Mouse (Mus musculus): ENCODE results near the gene Diaph2.

DNA sequence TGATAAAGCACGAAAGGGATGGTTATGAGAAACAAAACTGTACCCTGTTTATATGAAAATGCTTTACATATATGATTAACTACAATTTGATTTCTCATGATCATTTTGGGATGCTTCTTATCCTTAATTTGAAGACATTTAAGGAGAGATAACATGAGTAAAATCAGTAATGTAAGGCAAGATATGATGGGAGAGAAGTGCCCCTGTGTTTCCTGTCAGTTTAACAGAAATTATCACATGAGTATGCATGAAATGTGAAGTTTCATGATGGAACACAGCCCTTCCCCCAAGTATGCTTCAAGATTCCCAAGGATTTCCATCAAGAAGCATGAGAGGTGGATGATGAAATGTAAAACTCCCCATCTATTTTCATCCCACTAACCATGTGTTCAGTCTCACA lies 485.6 kb downstream of the Diaph2 start:
- TF ChIP-seq POLR2A (IDR thresholded peaks at IDR 0.05; ENCODE audit: insufficient read depth, low read depth, low read length) = no peak
- no peak for TF ChIP-seq CTCF (IDR thresholded peaks at IDR 0.05; ENCODE audit: insufficient read depth, low read depth, low read length)
